Mouse (Mus musculus): ENCODE measurements around the gene Spred1.
A peak's percentile ranks its signal among the peaks of the same experiment; 100 is the strongest.

The Spred1 gene

DNA sequence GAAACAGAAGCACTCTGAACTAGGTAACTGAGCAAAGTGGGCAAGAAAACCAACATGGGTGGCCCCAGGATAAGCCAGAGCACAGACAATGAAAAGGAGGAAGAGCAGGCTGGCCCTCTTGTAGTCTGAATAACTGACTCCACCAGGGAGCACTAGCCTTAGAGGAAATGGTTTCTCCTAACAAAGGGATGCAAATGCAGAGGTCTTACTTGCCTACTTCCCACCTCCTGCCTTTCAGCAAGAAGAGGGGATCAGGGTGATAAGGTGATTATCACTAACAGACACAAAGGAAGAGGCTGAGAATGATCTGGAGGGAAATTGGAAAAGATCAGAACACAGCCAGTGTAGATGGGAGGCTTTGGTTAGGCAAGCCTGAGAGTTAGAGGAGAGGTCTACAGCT lies 73.1 kb downstream of the Spred1 start:
- DNase-seq: no peak

DNA sequence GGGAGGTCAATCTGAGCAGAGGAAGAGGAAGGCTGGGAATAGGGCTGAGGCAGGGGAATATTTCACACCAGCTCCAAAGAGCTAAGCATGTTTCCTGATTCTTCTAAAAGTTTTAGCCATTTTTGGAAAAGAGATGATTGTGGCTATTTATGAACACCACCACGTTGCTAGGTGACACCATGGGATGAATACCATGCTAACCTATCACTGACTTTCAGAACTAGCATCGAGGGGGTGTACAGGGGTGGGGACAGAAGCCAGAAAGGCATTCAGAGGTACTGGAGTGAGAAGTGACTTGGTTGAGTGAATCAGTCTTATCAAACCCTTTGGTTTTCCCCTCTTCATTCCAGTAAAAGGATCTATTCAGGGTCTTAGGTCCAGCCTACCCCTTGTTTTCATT lies 74.0 kb downstream of the Spred1 start:
- DNase-seq: no peak

DNA sequence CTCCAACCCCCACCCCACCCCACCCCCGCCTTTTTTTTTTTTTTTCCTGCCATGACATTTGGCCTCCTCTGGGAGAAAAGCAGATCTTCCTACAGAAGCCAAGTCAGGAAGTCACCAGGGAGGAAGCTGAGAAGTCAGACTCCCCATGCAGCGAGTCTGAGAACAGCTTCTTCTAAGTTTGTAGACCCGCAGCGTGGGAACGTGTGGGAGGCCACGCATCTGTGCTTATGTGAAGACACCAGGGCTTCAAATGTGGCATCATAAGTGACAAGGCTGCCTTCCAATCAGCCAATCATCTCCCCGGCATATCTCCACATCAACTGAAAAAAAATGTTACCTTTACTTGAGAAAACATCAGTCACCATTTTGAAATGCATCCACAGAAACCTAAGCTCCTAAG lies 74.4 kb downstream of the Spred1 start:
- peak; percentile 31 for DNase-seq

DNA sequence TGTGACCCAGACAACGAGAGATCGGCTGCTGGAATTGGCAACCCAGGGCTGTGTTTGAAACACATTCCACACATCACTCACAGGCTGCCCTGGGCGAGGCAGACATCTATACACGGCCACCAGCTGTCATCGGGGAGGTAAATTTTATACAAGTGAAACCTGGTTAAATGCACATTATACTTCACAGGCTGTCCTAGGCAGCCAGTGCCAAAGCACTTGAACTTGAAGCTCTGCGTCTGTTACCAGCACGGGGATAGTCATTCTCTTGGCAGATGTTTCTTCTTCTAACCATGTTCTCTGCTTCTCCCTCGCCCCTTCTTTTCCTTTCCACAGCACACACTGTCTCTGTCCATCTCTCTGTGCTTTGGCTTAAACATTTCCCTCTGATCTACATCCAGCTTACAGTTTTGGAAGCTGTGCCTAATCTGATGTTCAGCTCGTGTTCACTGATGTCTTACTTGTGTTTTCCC lies 79.7 kb downstream of the Spred1 start:
- DNase-seq: no peak

DNA sequence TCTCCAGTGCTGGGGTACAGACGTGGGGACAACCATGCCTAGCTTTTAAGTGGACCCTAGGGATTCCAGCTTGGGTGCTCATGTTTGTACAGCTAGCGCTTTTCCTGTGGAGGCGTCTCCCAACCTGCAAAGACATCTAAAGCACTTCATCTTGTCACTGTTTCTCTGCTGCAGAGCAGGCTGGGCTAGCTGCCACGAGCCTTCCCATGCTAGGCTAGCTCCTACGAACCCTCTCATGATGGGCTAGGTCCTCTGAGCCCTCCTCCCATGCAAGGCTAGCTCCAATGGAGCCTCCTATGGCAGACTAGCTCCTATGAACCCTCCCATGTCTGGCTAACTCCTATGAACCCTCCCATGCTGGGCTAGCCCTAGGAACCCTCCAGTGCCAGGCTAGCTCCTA lies 82.2 kb downstream of the Spred1 start:
- peak; percentile 41 for DNase-seq

DNA sequence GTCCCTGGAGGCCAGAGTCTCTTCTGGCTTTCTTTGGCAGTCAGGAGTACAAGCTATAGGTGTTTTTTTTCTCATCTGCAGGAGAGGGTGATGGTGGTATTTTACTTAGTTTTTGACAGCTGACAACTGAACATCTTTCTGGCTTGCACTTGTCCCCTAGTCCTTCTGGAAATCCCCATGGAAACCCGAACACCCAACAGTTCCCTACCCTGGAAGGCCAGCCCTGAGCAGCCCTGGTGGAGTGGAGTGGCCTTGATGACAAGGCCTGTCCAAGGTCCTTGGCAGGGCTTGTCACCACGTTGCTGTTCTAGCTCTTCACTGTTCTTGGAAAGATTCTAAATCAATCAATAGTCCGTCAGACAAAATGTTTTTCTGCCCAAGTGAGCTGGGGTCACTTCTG lies 83.4 kb downstream of the Spred1 start:
- no peak for DNase-seq

DNA sequence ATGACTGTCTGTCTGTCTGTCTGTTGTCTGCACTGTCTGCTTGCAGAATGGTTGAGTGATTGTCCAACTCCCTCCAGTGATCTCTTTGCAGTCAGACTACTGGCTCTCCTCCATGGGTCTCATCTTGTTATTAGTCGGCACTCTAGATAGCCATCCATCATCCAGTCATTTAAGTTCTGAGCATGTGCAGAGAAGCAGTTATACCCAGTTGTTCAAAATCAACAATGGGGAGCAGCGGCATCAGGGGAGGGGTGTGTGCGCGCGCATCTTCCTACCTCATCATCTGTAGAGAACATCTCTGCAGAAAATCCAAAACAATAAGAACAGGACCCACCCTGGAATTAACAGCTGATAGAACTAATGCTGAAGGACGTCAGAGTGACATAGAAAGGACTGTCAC lies 83.9 kb downstream of the Spred1 start:
- no peak for DNase-seq

DNA sequence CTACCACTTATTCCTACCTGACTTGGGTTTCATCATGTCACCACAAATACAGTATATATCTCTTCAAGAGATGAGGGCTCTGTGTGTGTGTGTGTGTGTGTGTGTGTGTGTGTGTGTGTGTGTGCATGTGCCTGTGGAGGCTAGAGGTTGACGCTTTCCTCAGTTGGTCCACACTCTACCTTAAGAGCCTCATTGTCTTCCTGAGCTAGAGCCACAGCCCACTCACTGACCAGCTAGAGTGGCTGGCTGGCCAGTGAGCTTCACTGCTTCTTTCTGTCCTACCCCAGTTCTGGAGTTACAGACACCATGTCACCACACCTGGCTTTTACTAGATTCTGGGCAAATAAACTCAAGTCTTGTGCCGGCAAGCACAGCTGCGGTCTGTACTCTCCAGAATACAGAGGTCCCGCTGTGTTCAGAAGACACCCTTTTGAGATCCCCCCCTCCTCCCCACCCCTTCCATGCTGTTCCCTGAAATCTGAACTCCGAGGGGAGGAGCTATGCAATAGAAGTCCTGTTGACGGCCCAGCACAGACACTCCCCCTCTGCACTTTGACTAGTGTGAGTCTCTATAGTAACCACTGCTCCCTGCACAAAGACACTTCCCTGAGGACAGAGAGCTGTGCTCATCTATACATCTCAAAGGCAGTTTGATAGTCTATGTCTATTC lies 89.4 kb downstream of the Spred1 start:
- DNase-seq: no peak

DNA sequence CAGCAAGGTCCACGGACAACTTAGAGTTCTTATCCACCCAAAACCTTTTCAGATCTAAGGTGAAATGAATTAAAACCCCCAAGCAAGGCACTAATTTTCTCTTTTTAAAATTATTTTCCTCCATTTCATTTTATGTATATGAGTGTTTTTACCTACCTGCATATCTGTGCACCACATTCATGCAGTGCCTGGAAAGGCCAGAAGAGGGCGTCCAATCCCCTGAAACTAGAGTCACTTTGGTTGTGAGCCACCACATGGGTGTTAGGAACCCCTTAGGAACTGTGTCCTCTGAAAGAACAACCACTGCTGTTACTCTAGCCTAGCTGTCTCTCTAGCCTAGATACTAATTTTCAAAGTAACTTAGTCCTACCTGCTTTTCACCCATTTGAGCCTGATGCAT lies 95.0 kb downstream of the Spred1 start:
- DNase-seq: no peak

DNA sequence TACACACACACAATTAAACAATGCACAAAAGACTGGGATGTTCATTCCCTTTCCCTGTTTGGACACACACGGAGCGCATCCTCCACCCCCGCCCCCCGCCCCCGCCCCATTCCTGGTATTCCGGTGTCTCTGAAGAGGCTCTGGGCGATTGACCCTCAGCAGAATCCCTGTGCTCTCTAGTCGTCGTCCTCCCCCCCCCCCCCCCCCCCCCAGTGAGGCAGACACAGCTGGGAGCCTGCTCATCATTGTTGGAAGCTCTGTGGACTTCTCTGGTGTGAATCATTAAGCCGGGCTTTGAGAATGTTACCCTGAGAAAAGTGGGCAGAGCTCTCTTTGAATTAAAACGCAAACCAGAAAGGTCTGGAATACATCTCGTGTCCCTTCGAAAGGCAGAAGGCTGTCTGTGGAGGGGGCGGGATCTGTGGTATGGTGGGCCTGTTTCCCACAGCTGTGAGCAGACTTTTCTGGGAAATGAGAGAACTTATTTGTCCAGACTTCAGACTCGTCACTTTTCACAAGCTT lies 96.6 kb downstream of the Spred1 start:
- no peak for DNase-seq

DNA sequence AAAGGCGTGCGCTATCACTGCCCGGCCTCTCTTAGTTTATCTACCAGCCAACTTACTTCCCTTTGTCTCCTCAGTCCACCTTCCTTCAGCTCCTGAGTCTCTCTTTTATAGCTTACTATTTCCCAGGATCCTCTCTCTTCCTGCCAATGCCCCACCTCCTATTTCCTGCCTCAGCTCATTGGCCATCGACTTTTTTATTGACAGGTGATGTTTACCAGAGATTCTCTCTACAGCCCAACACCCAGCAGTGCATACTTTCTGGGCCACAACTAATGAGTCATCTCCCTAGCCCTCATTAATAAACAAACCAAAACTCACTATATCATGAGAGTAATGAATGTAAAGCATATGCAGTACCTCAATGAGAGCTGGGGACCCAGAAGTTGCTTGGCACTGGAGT lies 98.4 kb downstream of the Spred1 start:
- no peak for DNase-seq

DNA sequence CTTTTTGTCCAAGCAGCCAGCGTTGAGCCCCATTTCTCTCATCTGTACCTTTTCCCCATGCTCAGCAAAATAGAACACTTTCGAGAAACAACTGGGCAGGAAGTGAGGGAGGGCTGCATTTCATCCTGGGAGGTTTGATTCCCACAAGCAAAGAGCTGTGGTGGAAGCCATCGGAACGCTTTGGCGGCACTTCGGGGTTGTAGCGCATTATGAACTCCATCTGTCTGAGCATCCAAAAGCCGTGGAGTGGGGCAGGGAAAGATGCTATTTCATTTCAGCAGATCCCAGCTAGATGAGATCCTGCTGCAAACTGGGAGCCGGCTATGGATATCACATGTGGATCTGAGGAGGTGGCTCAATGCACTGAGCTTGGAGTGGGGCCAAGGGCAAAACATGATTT lies 101.5 kb downstream of the Spred1 start:
- no peak for DNase-seq

DNA sequence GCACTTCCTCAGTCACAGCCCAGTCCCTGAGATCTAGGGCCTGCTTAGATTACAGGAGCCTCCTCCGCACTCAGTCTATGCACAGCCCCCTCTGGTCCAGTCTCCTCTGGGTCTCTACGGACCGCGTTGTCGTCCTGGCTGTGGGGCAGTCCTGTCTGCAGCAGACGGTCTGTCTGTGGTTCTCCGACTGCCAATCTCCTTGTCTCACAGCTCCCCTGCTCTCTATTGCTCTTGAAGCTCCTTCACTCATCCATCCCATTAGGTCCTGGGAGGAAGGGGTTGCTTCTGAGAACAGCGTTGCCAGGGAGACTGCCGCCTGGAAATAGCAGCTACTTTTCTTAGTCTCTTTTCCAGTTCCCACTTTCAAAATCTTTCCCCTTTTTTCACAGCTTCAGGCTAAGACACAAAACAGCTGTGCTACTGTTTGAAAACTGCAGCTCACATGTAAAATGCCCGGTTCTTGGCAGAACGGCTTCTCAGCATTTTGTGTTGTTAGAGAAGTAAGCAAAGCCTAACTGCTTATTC lies 107.5 kb downstream of the Spred1 start:
- DNase-seq: peak; percentile 12

DNA sequence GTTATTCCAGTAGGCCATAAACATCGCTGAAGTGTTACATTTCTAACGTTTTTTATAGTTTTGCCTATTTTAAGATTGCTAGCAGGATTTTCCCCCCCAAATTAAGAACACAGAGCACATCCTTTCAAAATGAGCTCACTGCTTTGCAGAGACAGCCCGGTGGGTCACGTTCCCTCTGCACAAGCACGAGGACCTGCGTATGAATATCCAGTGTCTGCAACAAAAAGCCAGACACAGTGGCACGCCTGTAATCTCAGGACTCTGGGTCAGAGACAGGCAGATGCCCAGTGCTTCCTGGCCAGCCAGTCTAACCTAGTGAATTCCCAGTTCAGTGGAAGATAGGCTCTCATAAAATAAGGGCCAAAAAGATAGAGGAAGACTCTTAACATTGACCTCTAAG lies 109.1 kb downstream of the Spred1 start:
- peak; percentile 19 for DNase-seq

DNA sequence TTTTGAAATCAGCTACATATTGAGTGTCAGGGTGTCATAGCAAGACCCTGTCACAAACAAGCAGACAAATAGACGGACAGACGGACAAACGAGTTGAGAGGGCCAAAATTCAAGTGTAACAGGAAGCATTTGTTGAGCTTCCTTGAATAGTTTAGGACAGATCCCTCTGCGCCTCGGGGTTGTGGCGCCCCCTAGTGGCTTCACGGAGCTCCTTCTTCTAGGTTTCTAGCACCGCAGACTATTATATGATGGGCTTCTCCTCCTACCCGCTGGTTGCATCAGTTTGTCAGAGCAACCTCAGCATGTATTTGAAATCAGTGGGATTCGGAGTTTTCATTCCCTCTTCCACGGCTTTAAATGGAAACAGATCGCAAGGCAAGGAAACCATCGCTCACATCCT lies 110.1 kb downstream of the Spred1 start:
- DNase-seq: peak; percentile 94

Measured in right cerebral cortex, postnatal 14 days (tissue).